Mouse (Mus musculus) gastrocnemius, adult 2 months (tissue): ENCODE data around the gene Pga5. TPM values are rescaled to one million over a fixed set of nuclear protein-coding genes. Genes with fewer than 3 reads are reported as not detected.

Source experiments
- DNase-seq: peaks from one replicate; pipeline ENCODE4 v3.0.0; 2022
- H3K27ac ChIP-seq: fragments of 200-600 bp; 2 replicates; pipeline ENCODE4 v1.8.1; 2022; ENCODE audit warnings: mild to moderate bottlenecking
- H3K4me3 ChIP-seq: fragments of 200-600 bp; 2 replicates; pipeline ENCODE4 v1.8.1; 2022; ENCODE audit warnings: mild to moderate bottlenecking, moderate library complexity
- CTCF ChIP-seq: fragments of 200-600 bp; IDR thresholded peaks from 2 replicates; pipeline ENCODE4 v1.8.1; 2022; ENCODE audit warnings: antibody characterized with exemption, mild to moderate bottlenecking, moderate library complexity
- intact Hi-C: fragments of 180-260 bp; cut with DNase I; formaldehyde crosslinking; loops from one replicate; pipeline ENCODE4 v1.15.1; 2025
- long read RNA-seq, 2 experiments: library from polyadenylated mRNA; stranded (forward); transcript quantifications; one replicate each; pipeline ENCODE4 v2.0.0; 2021
- total RNA-seq, 2 experiments: library from RNA; stranded (reverse); gene quantifications; 2 replicates each; pipeline ENCODE4 v1.2.3; 2021

Pga5 gene
- total RNA-seq = not detected
- long read RNA-seq, experiment 1 = 0 reads
- long read RNA-seq, experiment 2 = 0 reads

GRCm38 (mm10) chr19:10677915-10678771, at the start of gene Pga5:
Gene Pga5, minus strand, starts transcription at chr19:10678071.
- H3K27ac ChIP-seq = no peak within 1 kb of the TSS; the same call in 1 of the 2 replicates
- peak; percentile 94 for TF ChIP-seq CTCF
- intact Hi-C loops = loop anchor here (1.0 to 2.0 kb wide), 2 partner anchors 31 to 281 kb away; no protein-coding TSS in a partner anchor
- H3K4me3 ChIP-seq = no peak within 1 kb of the TSS
- peak; percentile 88 for DNase-seq

GRCm38 (mm10) chr19:10724629-10725363, 46.9 kb upstream of the Pga5 start:
- intact Hi-C loops = no loop called here
- DNase-seq = no peak
- no peak for TF ChIP-seq CTCF

GRCm38 (mm10) chr19:10723649-10724048, 45.8 kb upstream of the Pga5 start:
- no peak overlapping the region for H3K4me3 ChIP-seq
- intact Hi-C loops = no loop called here
- DNase-seq = no peak
- no peak overlapping the region for H3K27ac ChIP-seq
- TF ChIP-seq CTCF = no peak

More at GRCm38 (mm10) chr19:10724629-10725363, 46.9 kb upstream of the Pga5 start:
- H3K4me3 ChIP-seq = no peak overlapping the region
- no peak overlapping the region for H3K27ac ChIP-seq

GRCm38 (mm10) chr19:10723084-10723483, 45.2 kb upstream of the Pga5 start:
- no peak overlapping the region for H3K27ac ChIP-seq
- no peak for DNase-seq
- no peak overlapping the region for H3K4me3 ChIP-seq
- intact Hi-C loops = no loop called here
- TF ChIP-seq CTCF = no peak

- H3K4me3 ChIP-seq = no peak overlapping the region
- peak overlapping the region; percentile 62; the same call in 1 of the 2 replicates for H3K27ac ChIP-seq
- no peak for TF ChIP-seq CTCF
- intact Hi-C loops = no loop called here
- no peak for DNase-seq
Measured at GRCm38 (mm10) chr19:10721064-10721463, 43.2 kb upstream of the Pga5 start.

- DNase-seq = no peak
- peak overlapping the region; percentile 43 for H3K4me3 ChIP-seq
- intact Hi-C loops = no loop called here
- TF ChIP-seq CTCF = no peak
- H3K27ac ChIP-seq = peak overlapping the region; percentile 62
Measured at GRCm38 (mm10) chr19:10720524-10720923, 42.7 kb upstream of the Pga5 start.

- H3K4me3 ChIP-seq = peak overlapping the region; percentile 43
- DNase-seq = no peak
- TF ChIP-seq CTCF = no peak
- intact Hi-C loops = no loop called here
- H3K27ac ChIP-seq = peak overlapping the region; percentile 62; the same call in 1 of the 2 replicates
Measured at GRCm38 (mm10) chr19:10719751-10720150, 41.9 kb upstream of the Pga5 start.

- Histone ChIP-seq H3K27ac (no peak overlapping the region), H3K4me3 (no peak overlapping the region)
- peak; percentile 45 for DNase-seq
- intact Hi-C loops = no loop called here
- no peak for TF ChIP-seq CTCF
Measured at GRCm38 (mm10) chr19:10718251-10718775, 40.4 kb upstream of the Pga5 start.

GRCm38 (mm10) chr19:10715476-10715875, 37.6 kb upstream of the Pga5 start:
- TF ChIP-seq CTCF = no peak
- intact Hi-C loops = no loop called here
- no peak for DNase-seq
- Histone ChIP-seq H3K27ac (peak overlapping the region; percentile 56), H3K4me3 (no peak overlapping the region)

GRCm38 (mm10) chr19:10714682-10715475, 37.0 kb upstream of the Pga5 start:
- Histone ChIP-seq H3K4me3 (no peak overlapping the region), H3K27ac (peak overlapping the region; percentile 56)
- DNase-seq = peak; percentile 80
- intact Hi-C loops = loop anchor here (1.0 to 5.0 kb wide), 2 partner anchors 116 to 162 kb away; no protein-coding TSS in a partner anchor
- peak; percentile 73 for TF ChIP-seq CTCF

GRCm38 (mm10) chr19:10714168-10714567, 36.3 kb upstream of the Pga5 start:
- TF ChIP-seq CTCF = no peak
- no peak for DNase-seq
- Histone ChIP-seq H3K27ac (peak overlapping the region; percentile 17; the same call in 1 of the 2 replicates), H3K4me3 (no peak overlapping the region)
- intact Hi-C loops = loop anchor here (1.0 to 5.0 kb wide), 2 partner anchors 117 to 163 kb away; no protein-coding TSS in a partner anchor

GRCm38 (mm10) chr19:10713551-10713950, 35.7 kb upstream of the Pga5 start:
- H3K27ac ChIP-seq = no peak overlapping the region
- no peak for DNase-seq
- TF ChIP-seq CTCF = no peak
- intact Hi-C loops = loop anchor here (5.0 kb wide), 1 partner anchor 164 kb away; no protein-coding TSS in a partner anchor
- no peak overlapping the region for H3K4me3 ChIP-seq
